Mouse (Mus musculus) liver, embryonic 16.5 days (tissue): ENCODE measurements at regions not wholly inside any gene's neighbourhood (a gene's known extent, or its start where the extent isn't known, plus 50 kb on each side); places are given as distances from the start of the nearest gene placed in this dataset.
"Not testable (repeated sequence)": the region's sequence is repeated elsewhere in the genome, so short reads cannot be mapped to it uniquely, and the experiment has no call there.

Experiments used
- ATAC-seq: fragments of 200-750 bp; cut with Nextera tagmentation; 2 replicates; pipeline ENCODE4 v1.8.0; 2017; ENCODE audit warnings: low read depth, mild to moderate bottlenecking, moderate number of reproducible peaks, moderate library complexity
- H3K27ac ChIP-seq: fragments of 300-500 bp; sonication (generic); 2 replicates; pipeline ENCODE4 v1.5.1; 2014; ENCODE audit warnings: mild to moderate bottlenecking, low read length
- H3K27me3 ChIP-seq: fragments of 300-500 bp; sonication (generic); 2 replicates; pipeline ENCODE4 v1.6.1; 2014; ENCODE audit warnings: low read depth, low read length, mixed read lengths; ENCODE audit not compliant: control insufficient read depth, insufficient read depth
- H3K36me3 ChIP-seq: fragments of 300-500 bp; sonication (generic); 2 replicates; pipeline ENCODE4 v1.6.1; 2014; ENCODE audit warnings: mild to moderate bottlenecking; ENCODE audit not compliant: control insufficient read depth, insufficient read depth
- H3K4me1 ChIP-seq: fragments of 300-500 bp; sonication (generic); 2 replicates; pipeline ENCODE4 v1.6.1; 2014; ENCODE audit warnings: low read depth, low read length, mixed read lengths; ENCODE audit not compliant: control insufficient read depth
- H3K4me2 ChIP-seq: fragments of 300-500 bp; sonication (generic); 2 replicates; pipeline ENCODE4 v1.6.1; 2014; ENCODE audit warnings: low read depth, low read length, mixed read lengths
- H3K4me3 ChIP-seq: fragments of 300-500 bp; sonication (generic); 2 replicates; pipeline ENCODE4 v1.5.1; 2014; ENCODE audit warnings: low read depth, mild to moderate bottlenecking, low read length
- H3K9ac ChIP-seq: fragments of 300-500 bp; sonication (generic); 2 replicates; pipeline ENCODE4 v1.6.1; 2014; ENCODE audit warnings: low read depth, low read length
- H3K9me3 ChIP-seq: fragments of 300-500 bp; sonication (generic); replicated peaks from 2 replicates; pipeline ENCODE4 v1.6.1; 2016; ENCODE audit warnings: low read length; ENCODE audit not compliant: control insufficient read depth
- WGBS: fragments of 180-500 bp; shearing (Covaris S2); extraction: QIAGEN DNeasy Blood & Tissue Kit; methylation state at CpG from one replicate; pipeline ENCODE4 v1.1.7; 2014; ENCODE audit not compliant: insufficient replicate concordance; 5-methylcytosine and 5-hydroxymethylcytosine counted together

DNA sequence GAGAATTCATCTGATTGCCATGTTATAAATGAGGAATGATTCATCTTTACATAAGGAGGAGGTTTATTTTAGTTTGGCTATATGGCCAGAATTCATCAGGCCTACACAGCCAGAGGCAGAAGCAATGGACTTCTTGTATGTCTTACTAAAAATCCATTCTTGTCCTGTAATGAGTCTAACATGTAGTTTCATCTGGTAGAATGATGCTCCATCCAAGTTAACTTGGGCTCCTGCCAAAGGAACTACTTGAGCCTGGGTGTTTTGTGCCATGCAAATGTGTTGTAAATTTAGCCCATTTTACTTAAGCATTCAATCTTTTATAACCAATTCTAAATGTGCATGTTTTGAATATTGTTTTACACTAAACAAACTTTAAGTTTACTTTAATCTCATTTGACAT is 462.9 kb upstream of the Pom121l12 start:
- Histone ChIP-seq H3K4me3 (no peak overlapping the region), H3K27ac (no peak overlapping the region), H3K4me2 (no peak overlapping the region), H3K27me3 (no peaks in the 10 kb centered on the region), H3K4me1 (no peaks in the 10 kb centered on the region), H3K9me3 (no peaks in the 10 kb centered on the region), H3K9ac (no peak overlapping the region), H3K36me3 (no peaks in the 10 kb centered on the region)
- no peak for ATAC-seq

DNA sequence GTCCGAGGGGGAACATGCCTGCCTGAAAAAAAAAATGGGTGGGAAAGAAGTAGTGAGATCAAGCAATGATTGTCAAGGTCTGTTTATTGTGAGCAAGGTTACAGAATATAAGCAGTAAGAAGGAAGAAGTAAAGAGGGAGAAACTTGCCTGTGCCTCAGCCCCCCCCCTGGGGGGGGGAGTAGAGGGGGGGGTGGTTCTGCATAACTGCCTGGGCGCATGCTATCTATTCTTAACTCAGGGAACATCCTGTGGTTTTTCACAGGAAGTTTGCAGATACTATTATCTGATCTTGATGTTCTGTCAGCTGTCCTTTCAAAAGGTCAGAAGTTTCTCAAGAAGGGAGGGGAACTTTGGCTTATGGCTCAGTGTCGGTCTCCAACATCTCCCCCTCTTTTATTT is 456.7 kb upstream of the Pom121l12 start:
- not testable (repeated sequence) for H3K9ac ChIP-seq, ATAC-seq
- WGBS = 25% methylated on average over 3 of the region's 3 CpGs

DNA sequence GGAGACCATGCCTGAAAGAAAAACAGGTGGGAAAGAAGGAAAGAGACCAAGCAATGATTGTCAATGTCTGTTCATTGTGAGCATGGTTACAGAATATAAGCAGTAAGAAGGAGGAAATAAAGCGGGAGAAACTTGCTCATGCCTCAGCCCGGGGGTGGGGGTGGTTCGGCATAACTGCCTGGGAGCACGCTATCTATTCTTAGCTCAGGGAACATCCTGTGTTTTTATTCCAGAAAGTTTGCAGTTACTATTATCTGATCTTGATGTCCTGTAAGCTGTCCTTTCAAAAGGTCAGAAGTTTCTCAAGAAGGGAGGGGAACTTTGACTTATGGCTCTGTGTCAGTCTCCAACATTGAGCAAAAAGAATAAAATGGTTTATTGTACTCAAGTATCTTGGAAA is 451.4 kb upstream of the Pom121l12 start:
- no peaks in the 10 kb centered on the region for H3K27me3 ChIP-seq
- H3K27ac ChIP-seq = no peak overlapping the region
- H3K4me2 ChIP-seq = no peak overlapping the region
- no peak overlapping the region for H3K9ac ChIP-seq
- no peak for ATAC-seq
- no peaks in the 10 kb centered on the region for H3K36me3 ChIP-seq
- H3K4me1 ChIP-seq = no peaks in the 10 kb centered on the region
- WGBS = 48% methylated on average over 4 of the region's 4 CpGs
- H3K9me3 ChIP-seq = no peaks in the 10 kb centered on the region
- no peak overlapping the region for H3K4me3 ChIP-seq

More for the DNA sequence above, 456.7 kb upstream of the Pom121l12 start:
- not testable (repeated sequence) for H3K4me3 ChIP-seq, H3K4me1 ChIP-seq, H3K27me3 ChIP-seq, H3K4me2 ChIP-seq, H3K27ac ChIP-seq, H3K36me3 ChIP-seq, H3K9me3 ChIP-seq

DNA sequence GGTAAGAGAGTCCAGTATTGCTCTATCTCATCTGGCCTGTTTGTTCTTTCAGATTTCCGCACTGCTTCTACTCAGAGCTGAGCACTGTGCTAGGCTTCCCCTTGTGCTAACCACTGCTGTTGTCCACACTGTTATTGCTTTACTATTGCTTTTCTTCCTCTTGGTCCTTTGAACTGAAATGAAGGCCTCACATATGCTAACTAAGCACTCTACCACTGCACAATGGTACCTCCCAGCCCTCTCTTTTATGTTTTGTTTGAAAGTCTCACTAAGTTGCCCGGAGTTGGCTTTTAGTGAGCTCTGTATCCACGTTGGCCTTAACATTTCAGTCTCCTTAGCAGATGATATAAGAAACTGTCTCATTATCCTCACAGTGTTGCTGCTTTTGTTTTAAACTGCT is 439.7 kb upstream of the Pom121l12 start:
- WGBS = 63% methylated on average over 3 of the region's 3 CpGs
- Histone ChIP-seq H3K27me3 (no peaks in the 10 kb centered on the region), H3K4me1 (no peaks in the 10 kb centered on the region), H3K4me3 (no peak overlapping the region), H3K27ac (no peak overlapping the region), H3K4me2 (no peak overlapping the region), H3K9me3 (no peaks in the 10 kb centered on the region), H3K36me3 (no peaks in the 10 kb centered on the region), H3K9ac (no peak overlapping the region)
- ATAC-seq = no peak

DNA sequence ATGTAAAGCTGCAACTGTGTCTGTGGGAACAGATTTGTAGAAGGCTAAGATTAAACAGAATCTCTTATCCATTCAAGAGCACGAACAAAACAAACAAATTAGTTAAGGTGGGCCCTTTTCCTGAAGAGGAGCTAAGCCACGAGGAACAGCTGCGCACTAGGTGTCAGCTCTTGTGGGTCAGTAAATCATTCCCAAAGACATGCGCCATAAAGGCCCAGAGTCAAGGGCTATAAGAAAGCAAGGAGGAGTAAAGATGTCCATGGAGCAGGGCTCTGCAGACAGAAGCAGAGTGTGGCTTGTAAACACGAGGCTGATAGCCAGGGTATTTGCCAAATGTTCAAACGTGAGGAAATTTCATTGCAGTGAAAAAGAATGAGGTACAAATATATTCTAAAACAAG is 429.6 kb upstream of the Pom121l12 start:
- no peak for ATAC-seq
- no peak overlapping the region for H3K9ac ChIP-seq
- 51% methylated on average over 6 of the region's 6 CpGs for WGBS

DNA sequence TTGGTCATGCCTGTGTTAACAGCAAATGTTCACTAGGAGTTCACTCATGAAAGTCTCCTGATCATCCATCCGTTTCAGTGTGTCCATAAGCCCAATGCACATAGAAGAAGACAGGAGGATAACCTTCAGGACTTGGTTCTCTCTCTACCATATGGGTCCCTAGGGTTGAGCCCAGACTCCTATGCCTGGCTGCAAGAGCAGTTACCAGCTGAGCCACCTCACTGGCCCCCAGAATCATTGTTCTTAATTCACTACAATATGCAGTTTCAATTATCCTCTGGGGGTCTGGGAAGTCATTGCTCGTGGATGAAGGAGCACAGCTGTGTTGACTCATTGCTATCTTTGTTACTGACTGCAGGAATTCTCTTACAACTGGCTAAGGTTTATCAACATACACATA is 424.5 kb upstream of the Pom121l12 start:
- no peak for ATAC-seq
- no peaks in the 10 kb centered on the region for H3K9me3 ChIP-seq
- no peak overlapping the region for H3K27ac ChIP-seq
- no peaks in the 10 kb centered on the region for H3K4me1 ChIP-seq
- 40% methylated on average over 2 of the region's 2 CpGs for WGBS
- no peak overlapping the region for H3K4me2 ChIP-seq
- H3K27me3 ChIP-seq = no peaks in the 10 kb centered on the region
- H3K36me3 ChIP-seq = no peaks in the 10 kb centered on the region
- no peak overlapping the region for H3K9ac ChIP-seq
- H3K4me3 ChIP-seq = no peak overlapping the region

More for the DNA sequence above, 429.6 kb upstream of the Pom121l12 start:
- Histone ChIP-seq H3K4me1 (no peaks in the 10 kb centered on the region), H3K36me3 (no peaks in the 10 kb centered on the region), H3K27ac (no peak overlapping the region), H3K4me2 (no peak overlapping the region), H3K4me3 (no peak overlapping the region), H3K9me3 (no peaks in the 10 kb centered on the region), H3K27me3 (no peaks in the 10 kb centered on the region)

DNA sequence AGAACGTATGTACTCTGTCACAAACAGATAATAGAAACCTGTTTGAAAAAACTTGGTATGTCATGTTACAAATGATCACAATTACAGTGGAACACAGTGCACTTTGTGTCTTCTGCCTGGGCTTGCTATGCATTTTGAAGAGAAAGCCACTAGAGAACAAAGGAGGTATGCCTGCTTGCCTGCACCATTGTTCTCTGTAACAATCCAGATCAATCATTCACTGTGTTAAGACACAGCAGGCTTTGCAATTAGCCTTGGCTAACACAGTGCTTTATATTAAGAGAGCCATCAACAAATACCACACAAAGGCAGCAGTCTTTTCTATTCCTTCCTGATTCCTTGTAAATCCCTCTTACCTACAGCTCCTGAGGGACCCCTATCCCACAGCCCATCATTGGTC is 417.1 kb upstream of the Pom121l12 start:
- Histone ChIP-seq H3K9me3 (no peaks in the 10 kb centered on the region), H3K4me2 (no peak overlapping the region), H3K27ac (no peak overlapping the region), H3K4me1 (no peaks in the 10 kb centered on the region), H3K27me3 (no peaks in the 10 kb centered on the region), H3K4me3 (no peak overlapping the region), H3K36me3 (no peaks in the 10 kb centered on the region), H3K9ac (no peak overlapping the region)
- ATAC-seq = no peak
- 45% methylated on average over 1 of the region's 1 CpGs for WGBS

DNA sequence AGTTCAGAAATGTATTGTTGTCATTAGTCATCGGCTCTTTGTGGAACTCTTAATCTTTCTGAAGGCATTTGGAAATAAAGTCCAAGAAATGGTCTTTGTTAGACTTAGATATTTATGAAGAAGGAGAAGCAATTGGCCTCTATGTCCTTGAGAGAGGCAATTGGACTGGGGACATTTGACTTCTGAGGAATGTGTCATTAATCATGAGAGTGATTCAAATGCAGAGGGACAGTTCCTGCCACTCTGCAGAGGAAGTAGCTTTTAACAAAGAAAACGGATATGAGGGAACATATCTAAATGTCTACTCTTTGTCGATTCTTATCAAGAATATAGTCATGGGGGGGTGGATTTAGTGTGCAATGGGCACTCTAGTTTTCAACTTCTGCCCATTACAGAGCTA is 416.6 kb upstream of the Pom121l12 start:
- no peaks in the 10 kb centered on the region for H3K36me3 ChIP-seq
- no peak overlapping the region for H3K4me2 ChIP-seq
- H3K9me3 ChIP-seq = no peaks in the 10 kb centered on the region
- no peak overlapping the region for H3K9ac ChIP-seq
- WGBS = 18% methylated on average over 3 of the region's 3 CpGs
- no peaks in the 10 kb centered on the region for H3K4me1 ChIP-seq
- H3K27ac ChIP-seq = no peak overlapping the region
- no peaks in the 10 kb centered on the region for H3K27me3 ChIP-seq
- ATAC-seq = no peak
- no peak overlapping the region for H3K4me3 ChIP-seq

DNA sequence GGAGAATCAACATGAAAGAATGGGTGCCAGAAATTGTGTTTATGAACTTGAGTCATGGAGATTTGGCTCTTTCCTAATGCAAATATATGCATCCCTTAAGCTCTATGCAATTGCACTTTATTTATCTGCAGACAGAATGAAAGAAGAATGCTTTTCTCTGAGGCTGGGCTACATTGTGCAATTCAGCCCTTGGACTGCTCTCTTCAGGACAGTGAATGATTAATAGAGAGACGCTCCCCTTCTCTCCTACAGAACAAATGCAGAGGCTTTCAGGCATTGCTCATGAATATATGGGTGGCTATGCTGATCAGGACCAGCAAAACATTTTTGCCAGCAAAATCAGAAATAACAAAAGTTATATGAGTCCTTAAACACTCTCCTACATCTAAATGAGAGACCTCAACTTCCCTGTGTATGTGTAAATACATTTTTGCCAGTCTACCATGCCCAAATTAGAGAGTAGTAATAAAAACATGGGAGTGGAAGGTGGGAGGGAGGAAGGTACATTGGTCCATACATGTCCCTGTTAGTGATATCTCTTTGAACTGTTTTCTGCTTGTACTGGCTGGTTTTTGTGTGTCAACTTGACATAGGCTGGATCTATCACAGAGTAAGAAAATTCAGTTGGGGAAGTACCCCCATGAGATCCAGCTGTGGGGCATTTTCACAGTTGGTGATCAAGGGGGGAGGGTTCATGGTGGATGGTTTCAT is 415.7 kb upstream of the Pom121l12 start:
- peak; percentile 90 for ATAC-seq
- H3K4me3 ChIP-seq = no peak overlapping the region
- WGBS = 35% methylated on average over 1 of the region's 1 CpGs

More for the DNA sequence above, 415.7 kb upstream of the Pom121l12 start:
- Histone ChIP-seq H3K4me1 (no peaks in the 10 kb centered on the region), H3K9ac (no peak overlapping the region), H3K9me3 (no peaks in the 10 kb centered on the region), H3K4me2 (no peak overlapping the region), H3K36me3 (no peaks in the 10 kb centered on the region), H3K27ac (no peak overlapping the region; the same call in 1 of the 2 replicates), H3K27me3 (no peaks in the 10 kb centered on the region)
